Mouse (Mus musculus) cerebellum, postnatal 14 days (tissue): ENCODE results near the gene Itgb5.

Source experiments
- DNase-seq, 2 experiments: peaks; one replicate each; pipeline ENCODE4 v3.0.0; 2021; ENCODE audit warnings: mixed read lengths in 2 of 2

Itgb5 gene

GRCm38 (mm10) chr16:33995496-33995895 lies 166.0 kb downstream of the Itgb5 start:
- peak in 1 of 2 experiments; percentile 28 for DNase-seq

- DNase-seq: peak; percentile 70 to 82
Observed at GRCm38 (mm10) chr16:33996030-33996429, 166.6 kb downstream of the Itgb5 start.

- peak; percentile 72 to 83 for DNase-seq
Observed at GRCm38 (mm10) chr16:33998011-33998410, 168.5 kb downstream of the Itgb5 start.
